Mouse (Mus musculus): ENCODE data around the gene Zbtb8b. TPM values are rescaled to one million over a fixed set of nuclear protein-coding genes. Genes with fewer than 3 reads are reported as not detected.
A peak's percentile ranks its signal among the peaks of the same experiment; 100 is the strongest.
"Not testable (repeated sequence)": the region's sequence is repeated elsewhere in the genome, so short reads cannot be mapped to it uniquely, and the experiment has no call there.

The Zbtb8b gene
- not detected in 2 replicates for polyA plus RNA-seq (2012; ENCODE audit: insufficient read depth, insufficient read length, missing spikeins)

DNA sequence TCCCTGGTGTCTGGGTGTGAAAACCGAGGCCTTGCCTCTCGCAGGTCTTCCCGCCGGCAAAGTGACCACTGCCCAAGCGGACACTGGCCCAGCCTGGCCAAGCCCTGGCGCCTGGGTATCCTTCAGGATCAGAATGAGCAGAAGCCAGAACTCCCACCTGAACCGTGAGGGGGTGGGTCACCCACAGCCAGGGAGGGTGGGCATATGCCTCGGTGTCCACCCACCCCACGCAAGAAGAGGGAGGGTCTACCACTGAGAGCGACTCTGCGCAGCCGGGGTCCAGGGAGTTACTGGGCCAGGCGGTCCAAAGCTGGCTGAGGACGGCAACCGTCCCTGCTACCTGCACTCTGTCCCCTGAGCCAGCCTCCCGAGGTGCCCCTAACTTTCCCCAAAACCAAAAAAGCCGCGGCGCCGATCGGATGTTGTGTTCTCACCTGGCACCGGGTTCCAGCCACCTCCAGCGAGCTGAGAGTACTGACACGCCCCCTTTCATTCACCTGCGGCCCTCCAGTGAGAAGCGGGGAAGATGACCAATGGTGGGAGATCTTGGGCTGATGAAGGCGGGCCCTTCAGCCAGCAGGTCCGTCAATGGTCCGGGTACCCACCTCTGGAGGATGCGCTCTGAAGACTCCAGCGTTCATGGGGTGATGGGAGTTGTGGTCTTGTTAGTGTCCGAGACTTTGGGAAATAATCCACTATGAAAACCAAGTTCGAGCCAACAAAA lies at the start of gene Zbtb8b:
Zbtb8b (minus strand) TSS at position 514 of the 724 bp plus-strand sequence.
- Histone ChIP-seq H3K4me1 (ENCODE audit: control insufficient read depth, insufficient read depth, insufficient read length, low read length) (no peaks in the 10 kb centered on the region), H3K4me3 (ENCODE audit: insufficient read depth, low read depth, low read length) (no peak within 1 kb of the TSS), H3K27ac (replicated peaks; ENCODE audit: low read depth, low read length) (no peak within 1 kb of the TSS)

DNA sequence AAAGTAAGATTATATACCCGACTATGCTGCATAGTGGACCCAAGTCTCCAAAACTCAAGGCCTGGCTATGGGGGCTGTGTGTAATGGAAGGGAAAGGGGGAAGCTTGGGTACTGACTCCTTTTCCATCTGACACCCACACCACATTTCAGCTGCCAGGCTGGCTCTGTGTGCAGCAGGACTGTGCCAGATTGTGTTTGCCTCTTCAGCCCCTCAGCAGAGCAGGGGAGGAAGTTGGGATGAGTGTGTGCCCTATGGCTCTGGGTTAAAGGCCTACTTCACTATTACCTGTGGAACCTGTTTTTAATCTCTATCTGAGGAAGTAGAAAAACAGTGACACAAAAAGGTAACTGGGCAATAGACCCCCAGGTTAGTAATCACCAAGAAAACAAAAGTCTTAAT lies 40.4 kb upstream of the Zbtb8b start:
- no peaks in the 10 kb centered on the region for H3K4me1 ChIP-seq (ENCODE audit: control insufficient read depth, insufficient read depth, insufficient read length, low read length)
- H3K4me3 ChIP-seq (ENCODE audit: insufficient read depth, low read depth, low read length) = no peak overlapping the region
- H3K27ac ChIP-seq (replicated peaks; ENCODE audit: low read depth, low read length) = no peak overlapping the region

DNA sequence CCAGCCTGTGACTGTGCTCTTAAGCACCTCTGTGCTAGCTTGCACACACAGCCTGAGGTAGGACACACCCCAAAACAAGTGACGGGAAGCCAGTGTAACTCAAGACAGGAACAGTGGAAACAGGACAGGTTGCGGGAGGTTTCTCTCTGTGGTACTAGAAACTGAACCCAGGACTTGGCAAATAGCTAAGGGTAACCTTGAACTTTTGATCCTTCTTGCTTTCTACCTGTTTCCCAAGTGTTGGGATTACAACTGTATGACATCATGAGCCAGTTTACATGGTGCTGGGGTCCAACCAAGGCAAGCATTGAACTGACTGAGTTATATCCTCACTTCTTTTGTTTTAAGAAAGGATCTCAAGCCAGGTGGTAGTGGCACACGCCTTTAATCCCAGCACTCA lies 39.2 kb upstream of the Zbtb8b start:
- Histone ChIP-seq H3K27ac (replicated peaks; ENCODE audit: low read depth, low read length) (no peak overlapping the region), H3K4me1 (ENCODE audit: control insufficient read depth, insufficient read depth, insufficient read length, low read length) (no peaks in the 10 kb centered on the region), H3K4me3 (ENCODE audit: insufficient read depth, low read depth, low read length) (no peak overlapping the region)

DNA sequence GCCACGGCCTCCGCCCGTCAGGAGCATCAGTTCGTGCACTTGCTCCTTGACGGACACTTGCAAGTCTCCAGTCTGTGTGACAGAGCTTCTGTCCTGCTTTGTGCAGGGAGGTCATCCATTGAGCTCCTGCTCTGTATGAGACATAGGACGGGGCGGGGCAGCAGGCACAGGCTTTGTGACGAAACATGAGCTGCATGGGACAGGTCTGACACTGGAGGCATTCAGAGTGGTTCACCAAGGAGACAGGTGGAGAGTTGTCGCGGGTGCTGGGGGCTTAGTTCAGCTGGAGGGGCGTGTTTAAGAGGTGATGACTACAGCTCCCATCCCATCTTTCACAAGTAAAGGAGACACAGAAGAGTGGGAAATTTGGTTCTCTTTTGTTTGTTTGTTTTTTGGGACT lies 35.4 kb upstream of the Zbtb8b start:
- Histone ChIP-seq H3K27ac (replicated peaks; ENCODE audit: low read depth, low read length) (no peak overlapping the region), H3K4me3 (ENCODE audit: insufficient read depth, low read depth, low read length) (no peak overlapping the region), H3K4me1 (ENCODE audit: control insufficient read depth, insufficient read depth, insufficient read length, low read length) (no peaks in the 10 kb centered on the region)

DNA sequence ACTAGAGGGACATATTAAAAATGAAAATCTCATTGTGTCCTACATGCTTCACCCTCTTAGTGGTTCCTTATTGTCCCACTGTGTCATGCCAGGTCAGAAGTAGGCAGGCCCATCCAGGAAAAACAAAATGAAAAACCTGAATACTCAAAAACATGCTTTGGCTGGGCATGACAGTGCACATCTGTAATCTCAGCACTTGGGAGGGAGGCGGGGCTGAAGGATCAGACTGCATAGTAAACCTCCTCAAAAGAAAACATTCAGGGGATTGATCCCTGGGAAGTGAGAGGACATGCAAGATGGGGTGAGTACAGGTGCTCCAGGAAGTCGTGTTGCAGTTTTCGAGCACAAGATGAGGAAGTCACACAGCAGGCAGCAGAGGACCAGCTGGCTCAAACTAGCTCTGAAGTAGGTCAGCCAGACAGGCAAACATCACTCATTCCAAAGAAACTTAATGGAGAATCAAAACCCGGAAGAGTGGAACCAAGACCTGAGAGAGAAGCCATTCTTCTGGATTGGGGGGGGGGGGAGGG lies 23.7 kb upstream of the Zbtb8b start:
- Histone ChIP-seq H3K4me1 (ENCODE audit: control insufficient read depth, insufficient read depth, insufficient read length, low read length) (peaks cover 5% of the 10 kb centered on the region), H3K27ac (replicated peaks; ENCODE audit: low read depth, low read length) (no peak overlapping the region), H3K4me3 (ENCODE audit: insufficient read depth, low read depth, low read length) (no peak overlapping the region)

DNA sequence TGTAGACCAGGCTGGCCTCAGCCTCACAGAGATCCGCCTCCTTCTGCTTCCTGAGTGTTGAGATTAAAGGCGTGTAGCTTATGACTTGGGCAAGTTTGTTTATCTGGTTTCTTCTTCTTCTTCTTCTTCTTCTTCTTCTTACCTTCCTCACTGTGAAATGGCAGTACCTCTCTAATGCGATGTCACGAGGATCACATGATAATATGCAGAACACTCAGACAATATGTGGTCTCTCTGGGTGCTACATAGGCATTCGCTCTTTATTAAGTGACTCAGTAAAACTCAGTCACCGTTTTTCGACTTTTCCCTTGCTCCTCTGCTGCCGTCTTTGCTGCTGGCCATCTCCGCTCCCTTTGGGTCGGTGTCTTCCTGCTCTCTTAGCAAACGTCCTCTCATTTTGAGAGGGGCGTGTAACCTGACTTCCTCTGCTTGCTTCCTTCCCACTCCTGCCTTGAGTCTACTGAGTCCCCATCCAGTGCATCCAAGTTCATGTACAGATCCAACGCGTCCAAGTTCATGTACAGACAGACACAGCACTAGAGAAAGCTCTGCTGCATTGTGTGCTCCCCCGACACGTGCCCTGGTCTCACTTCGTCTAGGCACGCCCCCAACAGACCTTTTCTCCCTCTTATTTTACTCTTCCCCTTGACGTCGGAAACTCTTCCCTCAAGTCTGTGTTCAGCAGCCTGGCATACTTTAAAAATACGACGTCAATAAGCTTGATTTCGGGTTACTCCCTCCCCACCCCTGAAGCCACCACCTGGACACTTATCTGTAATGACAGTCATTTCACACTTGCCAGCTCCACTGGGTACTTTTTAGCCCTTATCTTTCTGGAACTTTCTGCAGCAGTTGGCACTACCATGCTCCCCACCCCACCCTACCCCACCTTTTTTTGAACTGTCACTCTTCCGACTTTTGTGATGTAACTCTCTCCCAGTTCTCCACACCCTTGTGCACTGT lies 22.7 kb upstream of the Zbtb8b start:
- Histone ChIP-seq H3K27ac (replicated peaks; ENCODE audit: low read depth, low read length) (no peak overlapping the region), H3K4me3 (ENCODE audit: insufficient read depth, low read depth, low read length) (0 out of 2 replicates have a peak overlapping the region, but pooled peaks have one; percentile 79), H3K4me1 (ENCODE audit: control insufficient read depth, insufficient read depth, insufficient read length, low read length) (peaks cover 5% of the 10 kb centered on the region)

DNA sequence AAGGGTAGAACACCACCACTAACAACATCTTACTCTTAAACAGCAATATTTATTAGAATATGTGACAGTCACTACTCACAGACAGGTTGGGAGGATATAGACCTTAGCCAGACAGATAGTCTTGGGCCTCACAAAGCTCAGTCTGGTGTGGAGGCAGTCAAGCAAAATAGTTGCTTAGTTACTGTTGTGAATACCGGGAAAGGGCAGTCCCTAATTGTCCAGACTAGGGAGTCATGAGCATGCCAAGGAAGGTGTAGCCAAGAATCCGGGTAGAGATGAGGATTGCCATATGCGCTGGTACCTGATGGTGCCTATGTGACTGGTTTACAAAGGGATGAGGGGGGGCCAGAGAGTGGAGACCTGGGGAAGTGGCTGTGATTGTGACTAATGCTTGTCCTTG lies 21.5 kb upstream of the Zbtb8b start:
- Histone ChIP-seq H3K27ac (replicated peaks; ENCODE audit: low read depth, low read length) (peak overlapping the region; percentile 87), H3K4me1 (ENCODE audit: control insufficient read depth, insufficient read depth, insufficient read length, low read length) (peaks cover 5% of the 10 kb centered on the region), H3K4me3 (ENCODE audit: insufficient read depth, low read depth, low read length) (peak overlapping the region; percentile 79)

DNA sequence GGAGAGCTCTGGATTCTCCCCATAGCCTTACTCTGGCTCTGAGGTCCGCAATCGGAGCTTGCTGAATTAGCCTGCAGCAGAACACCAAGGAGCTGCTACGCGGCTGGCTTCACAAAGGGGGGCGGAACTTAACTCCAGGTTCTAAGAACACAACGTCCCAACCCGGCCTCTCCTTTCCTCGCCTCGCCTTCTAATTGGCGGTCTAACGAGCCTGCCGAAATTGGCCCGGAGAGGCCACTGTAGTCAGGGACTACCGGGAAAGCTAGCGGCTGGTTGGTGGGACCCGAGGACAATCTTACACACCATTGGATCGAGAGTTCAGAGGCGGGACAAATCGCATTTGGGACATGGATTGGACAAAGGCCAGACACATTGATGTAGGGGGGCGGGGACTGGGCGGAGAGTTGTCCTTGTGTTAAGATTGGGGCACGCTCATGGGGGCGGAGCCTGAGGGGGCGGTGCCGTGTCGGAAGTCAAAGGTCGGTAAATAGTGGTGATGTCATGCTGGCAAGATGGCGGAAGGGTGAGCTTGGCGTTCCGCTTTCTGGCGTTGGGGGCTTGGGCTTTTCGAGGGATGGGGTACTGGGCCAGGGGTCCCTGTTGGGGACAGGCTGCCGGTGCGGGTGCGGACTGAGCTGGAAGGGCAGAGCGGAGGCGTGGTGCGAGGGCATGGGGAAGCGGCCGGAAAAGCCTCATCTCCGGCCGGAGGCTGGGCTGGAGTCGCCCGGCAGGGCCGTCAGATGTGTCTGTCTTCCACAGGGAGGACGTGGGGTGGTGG lies 20.7 kb upstream of the Zbtb8b start, which contains the start of gene Bsdc1:
Bsdc1 (plus strand) TSS at position 399 of the 778 bp plus-strand sequence.
- H3K4me3 ChIP-seq (ENCODE audit: insufficient read depth, low read depth, low read length) = peak within 1 kb of the TSS; percentile 79
- peak within 1 kb of the TSS; percentile 87 for H3K27ac ChIP-seq (replicated peaks; ENCODE audit: low read depth, low read length)
- peaks cover 5% of the 10 kb centered on the region for H3K4me1 ChIP-seq (ENCODE audit: control insufficient read depth, insufficient read depth, insufficient read length, low read length)

DNA sequence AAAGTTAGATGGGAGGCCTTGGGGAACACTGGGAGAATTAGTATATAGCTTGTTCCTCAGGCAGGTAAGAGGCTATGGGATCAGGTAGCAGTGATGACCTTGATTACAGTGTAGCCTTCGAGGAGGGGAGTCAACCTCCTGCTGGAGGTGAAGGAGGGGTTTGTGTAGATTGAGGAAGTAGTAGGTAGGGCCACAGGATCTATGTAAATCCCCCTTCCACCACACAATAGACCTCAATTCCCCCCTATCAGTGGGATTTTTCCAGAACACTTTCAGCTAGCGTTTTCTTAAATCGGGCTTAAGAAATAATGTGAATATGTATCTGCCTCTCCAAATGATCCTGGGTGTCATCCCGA lies 20.2 kb upstream of the Zbtb8b start:
- Histone ChIP-seq H3K4me3 (ENCODE audit: insufficient read depth, low read depth, low read length) (peak overlapping the region; percentile 56), H3K4me1 (ENCODE audit: control insufficient read depth, insufficient read depth, insufficient read length, low read length) (peaks cover 5% of the 10 kb centered on the region), H3K27ac (replicated peaks; ENCODE audit: low read depth, low read length) (peak overlapping the region; percentile 8)

DNA sequence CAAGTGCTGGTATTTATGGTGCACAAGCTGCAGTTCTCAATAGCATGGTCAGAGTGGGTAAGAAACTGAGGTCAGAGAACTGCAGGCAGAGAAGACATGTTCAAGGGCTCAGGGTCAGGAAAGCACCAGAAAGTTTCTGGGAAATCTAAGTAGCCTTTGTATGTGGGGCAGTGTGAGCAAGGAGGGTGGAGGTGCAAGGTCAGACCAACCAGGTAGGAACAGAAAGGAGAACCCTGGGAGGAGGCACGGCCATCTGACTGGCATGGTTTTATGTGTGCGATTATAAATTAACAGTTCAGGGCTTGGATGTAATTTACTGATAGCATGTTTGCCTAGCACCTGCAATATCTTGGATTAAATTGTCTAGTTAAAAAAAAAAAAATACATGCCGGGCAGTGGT lies 19.1 kb upstream of the Zbtb8b start:
- H3K27ac ChIP-seq (replicated peaks; ENCODE audit: low read depth, low read length) = no peak overlapping the region

DNA sequence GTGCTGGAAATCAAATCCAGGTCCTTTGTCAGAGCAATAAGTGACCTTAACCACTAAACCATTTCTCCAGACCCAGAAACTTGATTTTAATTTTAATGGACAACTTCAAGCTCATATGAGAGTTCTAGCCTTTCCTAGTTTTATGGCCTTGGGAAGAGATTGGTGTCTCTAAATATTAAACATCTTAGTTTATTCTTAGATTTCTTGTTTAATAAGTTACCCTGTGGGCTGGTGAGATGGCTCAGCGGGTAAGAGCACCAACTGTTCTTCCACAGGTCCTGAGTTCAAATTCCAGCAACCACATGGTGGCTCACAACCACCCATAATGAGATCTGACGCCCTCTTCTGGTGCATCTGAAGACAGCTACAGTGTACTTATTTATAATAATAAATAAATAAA lies 16.7 kb upstream of the Zbtb8b start:
- not testable (repeated sequence) for H3K27ac ChIP-seq (replicated peaks; ENCODE audit: low read depth, low read length); H3K4me1 ChIP-seq (ENCODE audit: control insufficient read depth, insufficient read depth, insufficient read length, low read length); H3K4me3 ChIP-seq (ENCODE audit: insufficient read depth, low read depth, low read length)

More for the DNA sequence above, 19.1 kb upstream of the Zbtb8b start:
- Histone ChIP-seq H3K4me3 (ENCODE audit: insufficient read depth, low read depth, low read length) (no peak overlapping the region), H3K4me1 (ENCODE audit: control insufficient read depth, insufficient read depth, insufficient read length, low read length) (peaks cover 5% of the 10 kb centered on the region)

DNA sequence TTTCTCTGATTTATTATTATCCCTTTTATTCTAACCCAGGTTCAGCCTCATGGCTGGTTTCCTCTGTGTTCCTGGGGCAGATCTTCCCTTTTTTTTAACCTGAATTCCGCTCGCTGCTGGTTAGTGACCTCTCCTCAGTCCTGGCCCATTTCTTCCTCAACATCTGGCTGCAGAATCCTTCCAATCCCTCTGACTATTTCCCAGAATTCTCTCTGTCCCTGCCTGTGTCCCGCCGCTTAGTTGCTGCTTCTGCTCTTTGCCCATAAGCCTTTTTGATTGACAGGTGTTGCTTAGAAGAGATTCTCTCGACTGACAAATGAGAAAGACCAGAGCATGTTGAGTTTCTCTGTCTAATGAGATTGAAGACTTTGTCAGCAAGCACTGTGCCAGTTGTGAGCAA lies 15.5 kb upstream of the Zbtb8b start:
- Histone ChIP-seq H3K27ac (replicated peaks; ENCODE audit: low read depth, low read length) (no peak overlapping the region), H3K4me3 (ENCODE audit: insufficient read depth, low read depth, low read length) (no peak overlapping the region), H3K4me1 (ENCODE audit: control insufficient read depth, insufficient read depth, insufficient read length, low read length) (no peaks in the 10 kb centered on the region)

DNA sequence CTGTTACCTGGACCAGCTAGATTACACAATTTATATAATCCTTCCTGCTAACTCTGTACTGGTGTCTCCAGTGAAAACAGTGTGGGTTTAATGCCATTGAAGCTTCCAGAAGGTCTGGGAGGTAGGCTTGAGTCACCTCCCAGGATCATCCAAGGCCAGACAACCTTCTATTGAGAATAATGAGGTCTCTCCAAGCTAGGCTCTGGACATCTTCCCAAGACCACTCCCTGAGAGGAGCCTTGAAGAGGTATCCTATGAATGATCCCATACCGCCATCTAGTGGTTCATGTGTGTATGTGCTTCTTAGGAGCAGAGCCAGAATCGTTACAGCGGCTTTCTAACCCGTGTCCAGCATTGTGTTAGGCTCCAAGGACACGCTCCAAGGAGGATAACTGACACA lies 14.6 kb upstream of the Zbtb8b start:
- Histone ChIP-seq H3K4me1 (ENCODE audit: control insufficient read depth, insufficient read depth, insufficient read length, low read length) (no peaks in the 10 kb centered on the region), H3K4me3 (ENCODE audit: insufficient read depth, low read depth, low read length) (no peak overlapping the region), H3K27ac (replicated peaks; ENCODE audit: low read depth, low read length) (no peak overlapping the region)

DNA sequence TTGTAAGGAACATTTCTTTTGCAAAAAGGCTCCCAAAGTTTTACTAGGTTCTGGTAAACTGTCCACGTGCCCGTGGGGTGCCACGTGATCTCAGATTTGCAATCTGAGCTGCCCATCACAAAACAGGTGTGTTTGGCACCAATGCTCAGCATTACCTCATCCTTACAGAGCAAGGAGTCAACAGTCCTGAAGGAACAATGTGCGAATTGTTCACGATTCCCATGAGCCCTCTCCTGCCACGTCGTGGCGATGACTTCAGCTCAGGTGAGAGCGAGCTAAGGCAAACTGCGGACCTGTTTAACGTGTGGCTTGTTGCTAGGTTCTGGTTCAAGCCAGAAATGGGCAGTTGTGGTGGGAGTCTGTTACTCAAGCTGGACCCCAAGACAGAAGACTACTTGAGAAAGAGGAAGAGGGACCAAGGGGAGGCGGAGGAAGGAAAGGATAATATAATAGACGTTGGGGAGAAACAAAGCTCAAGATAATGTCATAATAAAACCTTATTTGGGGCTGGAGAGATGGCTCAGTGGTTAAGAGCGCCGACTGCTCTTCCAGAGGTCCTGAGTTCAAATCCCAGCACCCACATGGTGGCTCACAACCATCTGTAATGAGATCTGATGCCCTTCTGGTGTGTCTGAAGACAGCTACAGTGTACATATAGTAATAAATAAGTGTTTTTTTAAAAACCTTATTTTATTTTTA lies 11.0 kb upstream of the Zbtb8b start:
- H3K27ac ChIP-seq (replicated peaks; ENCODE audit: low read depth, low read length) = no peak overlapping the region
- no peaks in the 10 kb centered on the region for H3K4me1 ChIP-seq (ENCODE audit: control insufficient read depth, insufficient read depth, insufficient read length, low read length)
- H3K4me3 ChIP-seq (ENCODE audit: insufficient read depth, low read depth, low read length) = no peak overlapping the region

Measured in brown adipose tissue, adult 24 weeks (tissue).